ENCODE assay signal across 9 mouse cellular contexts in genomic region chr3:96571896-96572698, GRCm38 (mm10). TPM values are rescaled to one million over a fixed set of nuclear protein-coding genes. Genes with fewer than 3 reads are reported as not detected.
DNase-seq lines count a peak whose midpoint lies in the region; ATAC-seq lines count a peak whose summit lies in the region.
"Had no signal": no experiment of that assay in that cellular context is flagged by ENCODE, and none has a peak within 500 bp of the region (broad histone marks: within the 10 kb centered on the region; RNA-seq: fewer than 3 reads in every experiment).

No protein-coding gene starts in this region.

- H3K9me3 ChIP-seq in embryonic facial prominence, embryonic 12.5 days, result no peaks in the 10 kb centered on the region
- no peaks in the 10 kb centered on the region for H3K9me3 ChIP-seq in forebrain, embryonic 16.5 days (ENCODE audit: control insufficient read depth, low read length)

- H3K36me3 ChIP-seq in embryonic facial prominence, embryonic 12.5 days, result no peaks in the 10 kb centered on the region
- H3K36me3 ChIP-seq in forebrain, embryonic 16.5 days (ENCODE audit: control insufficient read depth, insufficient read depth), result no peaks in the 10 kb centered on the region

- peak; percentile 71 for DNase-seq in adrenal gland, postnatal 14 days
- DNase-seq in adrenal gland, adult 2 months, result no peak
- DNase-seq in kidney, adult 9 months, result peak; percentile 86
- peak; percentile 77 for DNase-seq in lung, postnatal 36 days
- DNase-seq in cerebellum, adult 8-10 months, result no peak
- DNase-seq in right cerebral cortex, postnatal 10 days (ENCODE audit: low spot score in 2 of 2), result no peak

- peak overlapping the region; percentile 50; the same call in 1 of the 2 replicates for H3K27ac ChIP-seq in embryonic facial prominence, embryonic 12.5 days
- no peak overlapping the region for H3K27ac ChIP-seq in forebrain, embryonic 16.5 days (ENCODE audit: low read length)

- WGBS in embryonic facial prominence, embryonic 12.5 days, result 75% methylated on average over 16 of the region's 16 CpGs
- 79% methylated on average over 16 of the region's 16 CpGs for WGBS in forebrain, embryonic 16.5 days

- H3K4me1 ChIP-seq in embryonic facial prominence, embryonic 12.5 days, result peaks cover 11% of the 10 kb centered on the region
- H3K4me1 ChIP-seq in forebrain, embryonic 16.5 days (replicated peaks; ENCODE audit: control insufficient read depth, insufficient read depth, low read length), result peaks cover 10% of the 10 kb centered on the region; the same call in 1 of the 2 replicates

- H3K4me2 ChIP-seq in embryonic facial prominence, embryonic 12.5 days (replicated peaks), result no peak overlapping the region
- H3K4me2 ChIP-seq in forebrain, embryonic 16.5 days (ENCODE audit: low read length), result no peak overlapping the region

- no peak for ATAC-seq in embryonic facial prominence, embryonic 12.5 days (ENCODE audit: insufficient number of reproducible peaks, insufficient read depth, low FRiP score, low TSS enrichment)
- no peak for ATAC-seq in forebrain, embryonic 16.5 days
- ATAC-seq: hindbrain, embryonic 16.5 days had no signal

- no peaks in the 10 kb centered on the region for H3K27me3 ChIP-seq in embryonic facial prominence, embryonic 12.5 days
- H3K27me3 ChIP-seq in forebrain, embryonic 16.5 days (replicated peaks; ENCODE audit: control insufficient read depth, insufficient read depth, low read length), result no peaks in the 10 kb centered on the region

- no peak overlapping the region for H3K4me3 ChIP-seq in embryonic facial prominence, embryonic 12.5 days
- no peak overlapping the region for H3K4me3 ChIP-seq in forebrain, embryonic 16.5 days (replicated peaks; ENCODE audit: low read length)

- H3K9ac ChIP-seq in embryonic facial prominence, embryonic 12.5 days, result no peak overlapping the region
- H3K9ac ChIP-seq in forebrain, embryonic 16.5 days (replicated peaks; ENCODE audit: low read depth, low read length), result no peak overlapping the region

RNA-seq across cellular contexts. Expression of gene Gm16253, which starts 4.7 kb away (rescaled TPM):
- total RNA-seq in adrenal gland, postnatal 14 days (2021), result not detected in 2 replicates
- not detected for total RNA-seq in adrenal gland, adult 2 months (2021)
- polyA plus RNA-seq in adrenal gland, adult 2 months (2012; rRNA removed), result not detected in 2 replicates
- polyA plus RNA-seq in embryonic facial prominence, embryonic 12.5 days (2016; fragmentation: Nextera tagmentation; extraction: Ambion mirVana), result 2.1 and 2.4 TPM in 2 replicates
- 1.6 and 1.8 TPM in 2 replicates for polyA plus RNA-seq in forebrain, embryonic 16.5 days (2015; fragmentation: Nextera tagmentation; extraction: Ambion mirVana)

RNA-seq across cellular contexts. Expression of gene Txnip, which starts 14.3 kb away (rescaled TPM):
- 479 and 772 TPM in 2 replicates for total RNA-seq in adrenal gland, postnatal 14 days (2021)
- total RNA-seq in adrenal gland, adult 2 months (2021), result 100 to 1,000 TPM; 421 to 430 TPM
- 390 and 481 TPM in 2 replicates for polyA plus RNA-seq in adrenal gland, adult 2 months (2012; rRNA removed)
- 75.8 and 80.8 TPM in 2 replicates for polyA plus RNA-seq in embryonic facial prominence, embryonic 12.5 days (2016; fragmentation: Nextera tagmentation; extraction: Ambion mirVana)
- polyA plus RNA-seq in forebrain, embryonic 16.5 days (2015; fragmentation: Nextera tagmentation; extraction: Ambion mirVana), result 63.4 and 75.9 TPM in 2 replicates

RNA-seq across cellular contexts. Expression of gene Polr3gl, which starts 21.9 kb away (rescaled TPM):
- 35.0 and 36.1 TPM in 2 replicates for total RNA-seq in adrenal gland, postnatal 14 days (2021)
- 10 to 100 TPM; 32.5 to 38.5 TPM for total RNA-seq in adrenal gland, adult 2 months (2021)
- 19.9 and 21.4 TPM in 2 replicates for polyA plus RNA-seq in adrenal gland, adult 2 months (2012; rRNA removed)
- 49.8 and 52.1 TPM in 2 replicates for polyA plus RNA-seq in embryonic facial prominence, embryonic 12.5 days (2016; fragmentation: Nextera tagmentation; extraction: Ambion mirVana)
- 38.7 and 43.1 TPM in 2 replicates for polyA plus RNA-seq in forebrain, embryonic 16.5 days (2015; fragmentation: Nextera tagmentation; extraction: Ambion mirVana)

RNA-seq across cellular contexts. Expression of gene Ankrd34a, which starts 24.3 kb away (rescaled TPM):
- 0.49 and 0.70 TPM in 2 replicates for total RNA-seq in adrenal gland, postnatal 14 days (2021)
- total RNA-seq in adrenal gland, adult 2 months (2021), result 1 to 10 TPM in 1 of 2 experiments, under 1 TPM in 1; 0.75 to 2.3 TPM
- 1.8 and 2.0 TPM in 2 replicates for polyA plus RNA-seq in adrenal gland, adult 2 months (2012; rRNA removed)
- polyA plus RNA-seq in embryonic facial prominence, embryonic 12.5 days (2016; fragmentation: Nextera tagmentation; extraction: Ambion mirVana), result 2.1 and 2.3 TPM in 2 replicates
- 16.2 and 21.9 TPM in 2 replicates for polyA plus RNA-seq in forebrain, embryonic 16.5 days (2015; fragmentation: Nextera tagmentation; extraction: Ambion mirVana)

RNA-seq across cellular contexts. Expression of gene Lix1l, which starts 28.9 kb away (rescaled TPM):
- 29.1 and 29.6 TPM in 2 replicates for total RNA-seq in adrenal gland, postnatal 14 days (2021)
- 10 to 100 TPM; 31.2 to 46.4 TPM for total RNA-seq in adrenal gland, adult 2 months (2021)
- 17.6 and 21.1 TPM in 2 replicates for polyA plus RNA-seq in adrenal gland, adult 2 months (2012; rRNA removed)
- 6.8 and 8.1 TPM in 2 replicates for polyA plus RNA-seq in embryonic facial prominence, embryonic 12.5 days (2016; fragmentation: Nextera tagmentation; extraction: Ambion mirVana)
- 6.3 and 7.5 TPM in 2 replicates for polyA plus RNA-seq in forebrain, embryonic 16.5 days (2015; fragmentation: Nextera tagmentation; extraction: Ambion mirVana)

Comparison
In these comparisons a context has a peak if more than half of its experiments do, and no peak if none do; other contexts are left out.
1. DNase-seq: peak in adrenal gland, postnatal 14 days (single experiment), kidney, adult 9 months (single experiment) and lung, postnatal 36 days (single experiment); none in adrenal gland, adult 2 months (single experiment), cerebellum, adult 8-10 months (single experiment) and right cerebral cortex, postnatal 10 days (0 of 2).